Mouse (Mus musculus) left cerebral cortex, postnatal 4 days (tissue): ENCODE measurements around the gene Ctla2a. TPM values are rescaled to one million over a fixed set of nuclear protein-coding genes. Genes with fewer than 3 reads are reported as not detected.
"Not testable (repeated sequence)": the region's sequence is repeated elsewhere in the genome, so short reads cannot be mapped to it uniquely, and the experiment has no call there.

Experiments
- DNase-seq: peaks from one replicate; pipeline ENCODE4 v3.0.0-alpha.2; 2022
- intact Hi-C: fragments of 180-260 bp; cut with DNase I; formaldehyde crosslinking; loops from one replicate; pipeline ENCODE4 v1.15.1; 2025
- total RNA-seq, 2 experiments: library from RNA; stranded (reverse); gene quantifications; 2 replicates each; pipeline ENCODE4 v1.2.3; 2021

Gene Ctla2a
- 10 to 100 TPM; 14.8 to 16.7 TPM for total RNA-seq

DNA sequence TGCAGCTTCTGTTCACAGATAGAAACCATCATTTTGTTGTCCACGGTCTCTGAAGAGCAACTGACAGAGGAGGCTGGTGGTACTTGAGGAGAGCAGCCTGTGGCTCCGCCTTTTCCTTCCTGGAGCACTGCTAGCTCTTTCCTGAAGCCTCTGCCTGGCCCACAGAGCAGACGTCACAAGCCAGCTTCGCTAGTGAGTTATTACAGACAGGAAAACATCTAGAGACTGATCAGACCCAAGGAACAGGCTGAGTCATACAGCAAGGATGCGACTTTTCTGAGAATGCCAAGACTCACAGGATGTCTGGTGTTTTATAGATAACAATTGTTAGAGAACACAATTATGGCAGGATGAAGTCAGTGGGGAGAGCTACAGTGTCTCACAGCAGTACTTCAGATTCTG lies at the start of gene Ctla2a, which contains the start of gene Gm49391:
Ctla2a (minus strand) TSS at position 126 of the 402 bp plus-strand sequence.
Gm49391 (minus strand) TSS at position 72 of the 402 bp plus-strand sequence.
- no peak for DNase-seq
- intact Hi-C loops: no loop called here

DNA sequence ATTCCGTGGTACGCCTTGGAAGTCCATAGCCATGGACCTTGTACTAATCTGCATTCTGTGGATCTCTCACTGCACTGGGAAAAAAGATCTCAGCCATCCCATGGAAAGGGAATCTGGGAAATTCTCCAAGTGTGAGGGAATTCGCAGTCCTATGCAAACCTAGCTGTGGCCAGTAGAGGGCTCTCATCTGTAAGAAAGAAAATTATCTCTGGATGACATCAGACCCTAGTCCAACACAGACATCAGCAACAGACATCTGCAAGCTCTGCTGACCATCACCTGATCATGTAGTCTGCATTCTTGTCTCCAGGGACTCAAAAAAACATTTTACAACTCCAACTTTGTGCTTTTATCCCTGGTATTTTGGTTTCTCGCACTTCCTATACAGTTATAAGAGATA lies 35.9 kb upstream of the Ctla2a start:
- intact Hi-C loops, DNase-seq: not testable (repeated sequence)

- DNase-seq, intact Hi-C loops: not testable (repeated sequence)
Observed at GRCm38 (mm10) chr13:60963985-60964384, 27.6 kb upstream of the Ctla2a start.

GRCm38 (mm10) chr13:60961706-60962105 lies 25.3 kb upstream of the Ctla2a start:
- intact Hi-C loops: no loop called here
- no peak for DNase-seq

DNA sequence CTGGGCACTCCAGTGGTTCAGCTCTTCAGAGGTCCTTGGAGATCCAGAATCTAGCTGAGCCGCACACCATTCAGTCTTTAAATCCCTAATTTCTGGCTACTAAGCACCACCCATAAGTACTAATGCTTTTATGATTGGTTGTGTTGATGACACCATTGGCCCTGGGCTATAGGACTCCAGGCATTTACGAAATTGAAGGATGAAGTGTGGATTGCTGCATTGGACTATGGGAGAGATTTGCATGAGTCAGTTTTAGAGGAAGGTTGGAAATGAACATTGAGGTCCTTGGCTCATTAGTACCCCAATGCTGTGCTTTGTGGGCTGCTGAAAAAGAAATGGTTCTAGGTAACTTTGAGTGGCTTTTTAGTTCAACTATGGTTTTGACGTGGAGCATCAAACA lies 5.5 kb upstream of the Ctla2a start, which contains the start of gene Tpbpa:
Tpbpa (minus strand) TSS at position 101 of the 400 bp plus-strand sequence.
- DNase-seq, intact Hi-C loops: not testable (repeated sequence)

- intact Hi-C loops, DNase-seq: not testable (repeated sequence)
Observed at GRCm38 (mm10) chr13:60935490-60935889, 935 bp downstream of the Ctla2a start, which contains the start of gene Gm49393. Gm49393 (minus strand) TSS chr13:60935590.

DNA sequence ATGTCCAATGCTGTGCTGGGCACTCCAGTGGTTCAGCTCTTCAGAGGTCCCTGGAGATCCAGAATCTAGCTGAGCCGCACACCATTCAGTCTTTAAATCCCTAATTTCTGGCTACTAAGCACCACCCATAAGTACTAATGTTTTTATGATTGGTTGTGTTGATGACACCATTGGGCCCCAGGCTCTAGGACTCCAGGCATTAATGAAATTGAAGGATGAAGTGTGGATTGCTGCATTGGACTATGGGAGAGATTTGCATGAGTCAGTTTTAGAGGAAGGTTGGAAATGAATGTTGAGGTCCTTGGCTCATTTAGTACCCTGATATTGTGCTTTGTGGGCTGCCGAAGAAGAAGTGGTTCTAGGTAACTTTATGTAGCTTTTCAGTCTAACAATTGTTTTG lies 31.6 kb downstream of the Ctla2a start, which contains the start of gene Tpbpb:
Tpbpb (minus strand) TSS at position 101 of the 400 bp plus-strand sequence.
- DNase-seq, intact Hi-C loops: not testable (repeated sequence)

DNA sequence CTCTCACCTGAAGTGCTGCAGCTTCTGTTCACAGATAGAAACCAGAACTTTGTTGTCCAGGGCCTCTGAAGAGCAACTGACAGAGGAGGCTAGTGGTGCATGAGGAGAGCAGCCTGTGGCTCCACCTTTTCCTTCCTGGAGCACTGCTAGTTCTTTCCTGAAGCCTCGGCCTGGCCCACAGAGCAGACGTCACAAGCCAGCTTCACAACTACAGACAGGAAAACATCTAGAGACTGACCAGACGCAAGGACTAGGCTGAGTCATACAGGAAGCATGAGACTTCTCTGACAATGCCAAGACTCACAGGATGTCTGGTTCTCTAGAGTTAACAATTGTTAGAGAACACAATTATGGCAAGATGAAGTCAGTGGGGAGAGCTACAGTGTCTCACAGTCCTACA lies 39.1 kb downstream of the Ctla2a start, which contains the start of gene Ctla2b:
Ctla2b (minus strand) TSS at position 120 of the 400 bp plus-strand sequence.
- no peak for DNase-seq
- intact Hi-C loops: no loop called here

- DNase-seq, intact Hi-C loops: not testable (repeated sequence)
Observed at GRCm38 (mm10) chr13:60896794-60897193, 39.6 kb downstream of the Ctla2a start, which contains the start of gene Gm49392. Gm49392 (minus strand) TSS chr13:60896894.

GRCm38 (mm10) chr13:60895406-60896160 lies 40.8 kb downstream of the Ctla2a start:
- intact Hi-C loops: no loop called here
- DNase-seq: no peak

- intact Hi-C loops: no loop called here
- DNase-seq: no peak
Observed at GRCm38 (mm10) chr13:60892301-60892700, 44.1 kb downstream of the Ctla2a start.

Other genes with a start within 250 kb of the Ctla2a start
- not detected for gene BC051665, start 150.3 kb downstream of the Ctla2a start, total RNA-seq
- not detected for gene Ctsll3, start 133.8 kb downstream of the Ctla2a start, total RNA-seq
- not detected for gene 4930486L24Rik, start 72.2 kb downstream of the Ctla2a start, total RNA-seq
- not detected for gene Gm49392, start 39.7 kb downstream of the Ctla2a start, total RNA-seq
- gene Ctla2b, start 39.2 kb downstream of the Ctla2a start, total RNA-seq: 1 to 10 TPM in 1 of 2 experiments, not detected in 1; 2.1 TPM
- not detected for gene Tpbpb, start 31.7 kb downstream of the Ctla2a start, total RNA-seq
- not detected for gene Gm49393, start 1.0 kb downstream of the Ctla2a start, total RNA-seq
- 1 to 10 TPM; 1.2 to 2.5 TPM for gene Gm49391, start 54 bp downstream of the Ctla2a start, total RNA-seq
- gene Tpbpa, start 5.4 kb upstream of the Ctla2a start, total RNA-seq: not detected
- not detected for gene Ctsj, start 69.3 kb upstream of the Ctla2a start, total RNA-seq
- gene Ctsq, start 104.0 kb upstream of the Ctla2a start, total RNA-seq: not detected
- gene Ctsr, start 227.6 kb upstream of the Ctla2a start, total RNA-seq: not detected